Mouse (Mus musculus) MEL (cell line): ENCODE data around the gene Zfp3. TPM values are rescaled to one million over a fixed set of nuclear protein-coding genes. Genes with fewer than 3 reads are reported as not detected.
A peak's percentile ranks its signal among the peaks of the same experiment; 100 is the strongest.

Experiments
- DNase-seq: peaks from one replicate; pipeline ENCODE4 v3.0.0; 2011; ENCODE audit warnings: low read depth, low spot score
- H3K27ac ChIP-seq: 2 replicates; pipeline ENCODE4 v1.5.1; 2012; ENCODE audit warnings: low read depth, mild to moderate bottlenecking, control low read depth, low read length, moderate library complexity; ENCODE audit not compliant: control insufficient read depth
- H3K27me3 ChIP-seq, 2 experiments: fragments of 150-350 bp in 1 of 2; sonication (generic) in 1 of 2; 2 replicates each; pipeline ENCODE4 v1.6.1; 2012; ENCODE audit warnings: low read length in 2 of 2, mild to moderate bottlenecking in 2 of 2, improper control_type of control experiment in 1 of 2, moderate library complexity in 1 of 2; ENCODE audit not compliant: insufficient read depth in 2 of 2, control insufficient read depth in 1 of 2
- H3K36me3 ChIP-seq, 2 experiments: 2 replicates each; pipeline ENCODE4 v1.6.1; 2012 to 2014; ENCODE audit warnings: low read length in 2 of 2, improper control_type of control experiment in 1 of 2, inconsistent platforms in 1 of 2, mild to moderate bottlenecking in 1 of 2; ENCODE audit not compliant: insufficient read depth in 2 of 2, control insufficient read depth in 1 of 2
- H3K4me1 ChIP-seq, 2 experiments: fragments of 150-350 bp in 1 of 2; sonication (generic) in 1 of 2; 2 replicates each; pipeline ENCODE4 v1.6.1; 2012; ENCODE audit warnings: low read length in 2 of 2, improper control_type of control experiment in 1 of 2, mild to moderate bottlenecking in 1 of 2; ENCODE audit not compliant: insufficient read depth in 2 of 2, control insufficient read depth in 1 of 2
- H3K4me3 ChIP-seq, 2 experiments: fragments of 150-350 bp in 1 of 2; sonication (generic) in 1 of 2; 2 replicates each; pipeline ENCODE4 v1.5.1; 2012; ENCODE audit warnings: low read depth in 2 of 2, low read length in 2 of 2, mild to moderate bottlenecking in 2 of 2, moderate library complexity in 2 of 2, control low read depth in 1 of 2, improper control_type of control experiment in 1 of 2; ENCODE audit not compliant: control insufficient read depth in 1 of 2, insufficient read depth in 1 of 2
- H3K79me2 ChIP-seq: 2 replicates; pipeline ENCODE4 v1.6.1; 2012; ENCODE audit warnings: mild to moderate bottlenecking, low read length, moderate library complexity; ENCODE audit not compliant: control insufficient read depth, poor library complexity, insufficient read depth
- H3K9ac ChIP-seq: 2 replicates; pipeline ENCODE4 v1.6.1; 2012; ENCODE audit warnings: low read depth, mild to moderate bottlenecking, control low read depth, low read length, moderate library complexity; ENCODE audit not compliant: control insufficient read depth, poor library complexity, severe bottlenecking
- H3K9me3 ChIP-seq: fragments of 150-350 bp; sonication (generic); replicated peaks from 2 replicates; pipeline ENCODE4 v1.6.1; 2012; ENCODE audit warnings: mild to moderate bottlenecking, low read length, improper control_type of control experiment, moderate library complexity; ENCODE audit not compliant: insufficient read depth
- CHD1 ChIP-seq: IDR thresholded peaks from 2 replicates; pipeline ENCODE4 v1.6.1; 2012; ENCODE audit warnings: low read depth, mild to moderate bottlenecking, inconsistent platforms, low read length, improper control_type of control experiment
- CHD2 ChIP-seq: IDR thresholded peaks from 2 replicates; pipeline ENCODE4 v1.6.1; 2011; ENCODE audit warnings: low read length, improper control_type of control experiment
- CTCF ChIP-seq, 3 experiments: IDR thresholded peaks in 2 of 3; conservative IDR thresholded peaks in 1 of 3; 2 replicates each; pipeline ENCODE4 v1.5.1; 2011 to 2012; ENCODE audit warnings: low read length in 3 of 3, low read depth in 2 of 3, mild to moderate bottlenecking in 2 of 3, improper control_type of control experiment in 1 of 3, inconsistent platforms in 1 of 3, mixed read lengths in 1 of 3, moderate library complexity in 1 of 3; ENCODE audit not compliant: control insufficient read depth in 1 of 3, insufficient read depth in 1 of 3, poor library complexity in 1 of 3, severe bottlenecking in 1 of 3
- ELF1 ChIP-seq: IDR thresholded peaks from 2 replicates; pipeline ENCODE4 v1.6.1; 2014; ENCODE audit warnings: low read depth, mild to moderate bottlenecking, inconsistent platforms, low read length, improper control_type of control experiment, moderate library complexity
- EP300 ChIP-seq, 2 experiments: IDR thresholded peaks; 2 replicates each; pipeline ENCODE4 v1.6.1; 2011; ENCODE audit warnings: improper control_type of control experiment in 2 of 2, low read length in 2 of 2, low read depth in 1 of 2, mild to moderate bottlenecking in 1 of 2
- ETS1 ChIP-seq: IDR thresholded peaks from 2 replicates; pipeline ENCODE4 v1.6.1; 2012; ENCODE audit warnings: low read depth, mild to moderate bottlenecking, inconsistent platforms, low read length, improper control_type of control experiment, moderate library complexity
- GABPA ChIP-seq: IDR thresholded peaks from 2 replicates; pipeline ENCODE4 v1.6.1; 2012; ENCODE audit warnings: low read depth, mild to moderate bottlenecking, inconsistent platforms, low read length, improper control_type of control experiment, moderate library complexity
- HCFC1 ChIP-seq: IDR thresholded peaks from 2 replicates; pipeline ENCODE4 v1.6.1; 2012; ENCODE audit warnings: low read depth, mild to moderate bottlenecking, inconsistent platforms, low read length, improper control_type of control experiment, moderate library complexity
- KAT2A ChIP-seq: conservative IDR thresholded peaks from 2 replicates; pipeline ENCODE4 v1.6.1; 2012; ENCODE audit warnings: low read depth, low read length, improper control_type of control experiment, inconsistent platforms
- MAX ChIP-seq: IDR thresholded peaks from 2 replicates; pipeline ENCODE4 v1.6.1; 2011; ENCODE audit warnings: low read length, improper control_type of control experiment
- MEF2A ChIP-seq: IDR thresholded peaks from 2 replicates; pipeline ENCODE4 v1.6.1; 2014; ENCODE audit warnings: low read depth, mild to moderate bottlenecking, inconsistent platforms, low read length, improper control_type of control experiment; ENCODE audit not compliant: poor library complexity, insufficient replicate concordance, severe bottlenecking; ENCODE audit errors: extremely low read depth
- MXI1 ChIP-seq: IDR thresholded peaks from 2 replicates; pipeline ENCODE4 v1.6.1; 2011; ENCODE audit warnings: mild to moderate bottlenecking, low read depth, low read length, improper control_type of control experiment
- NELFE ChIP-seq: IDR thresholded peaks from 2 replicates; pipeline ENCODE4 v1.6.1; 2011; ENCODE audit warnings: low read depth, low read length, improper control_type of control experiment
- POLR2A ChIP-seq, 2 experiments: IDR thresholded peaks; 2 replicates each; pipeline ENCODE4 v1.6.1; 2011 to 2012; ENCODE audit warnings: low read length in 2 of 2, mild to moderate bottlenecking in 2 of 2, control low read depth in 1 of 2, improper control_type of control experiment in 1 of 2, low read depth in 1 of 2, moderate library complexity in 1 of 2; ENCODE audit not compliant: control insufficient read depth in 1 of 2, insufficient read depth in 1 of 2, poor library complexity in 1 of 2
- POLR2AphosphoS2 ChIP-seq: IDR thresholded peaks from 2 replicates; pipeline ENCODE4 v1.6.1; 2011; ENCODE audit warnings: low read length, improper control_type of control experiment
- SIN3A ChIP-seq: IDR thresholded peaks from 2 replicates; pipeline ENCODE4 v1.6.1; 2012; ENCODE audit warnings: low read length, improper control_type of control experiment, inconsistent platforms
- TBP ChIP-seq: IDR thresholded peaks from 2 replicates; pipeline ENCODE4 v1.8.0; 2011; ENCODE audit warnings: low read depth, low read length, improper control_type of control experiment
- TCF12 ChIP-seq: IDR thresholded peaks from 2 replicates; pipeline ENCODE4 v1.6.1; 2014; ENCODE audit warnings: low read depth, mild to moderate bottlenecking, inconsistent platforms, low read length, improper control_type of control experiment, moderate library complexity
- UBTF ChIP-seq: IDR thresholded peaks from 2 replicates; pipeline ENCODE4 v1.6.1; 2012; ENCODE audit warnings: low read depth, mild to moderate bottlenecking, inconsistent platforms, low read length, improper control_type of control experiment, moderate library complexity, borderline replicate concordance; ENCODE audit not compliant: insufficient read depth
- USF1 ChIP-seq: IDR thresholded peaks from 2 replicates; pipeline ENCODE4 v1.6.1; 2014; ENCODE audit warnings: low read depth, mild to moderate bottlenecking, inconsistent platforms, low read length, improper control_type of control experiment, moderate library complexity
- ZC3H11A ChIP-seq: IDR thresholded peaks from 2 replicates; pipeline ENCODE4 v1.6.1; 2012; ENCODE audit warnings: low read depth, mild to moderate bottlenecking, inconsistent platforms, low read length, improper control_type of control experiment
- ZNF384 ChIP-seq: IDR thresholded peaks from 2 replicates; pipeline ENCODE4 v1.6.1; 2012; ENCODE audit warnings: low read depth, mild to moderate bottlenecking, inconsistent platforms, low read length, improper control_type of control experiment
- polyA plus RNA-seq, 2 experiments: library from polyadenylated mRNA; stranded (reverse) in 1 of 2; unstranded in 1 of 2; fragments of >175 nt in 1 of 2; fragments of >200 nt in 1 of 2; gene quantifications; 2 replicates each; pipeline versions ENCODE4 v1.2.1 to v1.2.4; 2012; ENCODE audit warnings: low replicate concordance in 2 of 2, low read depth in 1 of 2; ENCODE audit not compliant: insufficient read length in 2 of 2, insufficient read depth in 1 of 2, missing spikeins in 1 of 2
- total RNA-seq: library from RNA; depleted of rRNA; stranded (reverse); fragments of 300-350 nt; gene quantifications from 2 replicates; pipeline ENCODE4 v1.2.3, GENCODE M21; 2012; rRNA removed

Zfp3 gene
- total RNA-seq: 1.5 TPM in 2 replicates
- 1 to 10 TPM in 1 of 2 experiments, not detected in 1; 1.9 TPM for polyA plus RNA-seq

- H3K9ac ChIP-seq: peak within 1 kb of the TSS; percentile 87
- H3K4me3 ChIP-seq: peak within 1 kb of the TSS; percentile 75 to 87
- no peaks in the 10 kb centered on the region for H3K9me3 ChIP-seq
- peaks cover 7 to 18% of the 10 kb centered on the region in 2 experiments for H3K4me1 ChIP-seq
- H3K36me3 ChIP-seq: peaks cover 0 to 11% of the 10 kb centered on the region in 2 experiments; a peak in 2 of 4 replicates
- peaks cover 6% of the 10 kb centered on the region; the same call in 1 of the 2 replicates for H3K79me2 ChIP-seq
- DNase-seq: peak; percentile 88
- peak within 1 kb of the TSS; percentile 69 for H3K27ac ChIP-seq
- peaks cover 0 to 2% of the 10 kb centered on the region in 2 experiments; a peak in 3 of 4 replicates for H3K27me3 ChIP-seq
- 0 out of 2 replicates have a peak, but pooled peaks have one; percentile 4 for TF ChIP-seq TCF12
- peak; percentile 12; the same call in 1 of the 2 replicates for TF ChIP-seq MXI1
- TF ChIP-seq GABPA: no peak; the same call in 1 of the 2 replicates
- no peak for TF ChIP-seq POLR2AphosphoS2
- TF ChIP-seq NELFE: peak; percentile 41; the same call in 1 of the 2 replicates
- TF ChIP-seq POLR2A (IDR thresholded peaks at IDR 0.05; ENCODE audit: control insufficient read depth in 1 of 2, insufficient read depth in 1 of 2, low read depth in 1 of 2, low read length in 2 of 2, poor library complexity in 1 of 2): peak; percentile 67; a peak in 3 of 4 replicates
- no peak for TF ChIP-seq ZC3H11A
- peak; percentile 94; the same call in 1 of the 2 replicates for TF ChIP-seq UBTF
- no peak for TF ChIP-seq MEF2A
- TF ChIP-seq EP300 (IDR thresholded peaks at IDR 0.05; ENCODE audit: low read depth in 1 of 2, low read length in 2 of 2): peak in 1 of 2 experiments; percentile 16; a peak in 2 of 4 replicates
- no peak for TF ChIP-seq KAT2A
- peak; percentile 35; the same call in 1 of the 2 replicates for TF ChIP-seq MAX
- TF ChIP-seq CHD2: peak; percentile 9
- no peak for TF ChIP-seq ETS1
- TF ChIP-seq CHD1: no peak
- peak; percentile 76 for TF ChIP-seq HCFC1
- TF ChIP-seq ZNF384: no peak
- TF ChIP-seq ELF1: peak; percentile 83
- no peak; the same call in 1 of the 2 replicates for TF ChIP-seq USF1
- TF ChIP-seq CTCF (IDR thresholded peaks at IDR 0.05 in 2 of 3, conservative IDR thresholded peaks at IDR 0.05 in 1 of 3; ENCODE audit: control insufficient read depth in 1 of 3, insufficient read depth in 1 of 3, low read depth in 2 of 3, low read length in 3 of 3, poor library complexity in 1 of 3, severe bottlenecking in 1 of 3): no peak
- 0 out of 2 replicates have a peak, but pooled peaks have one; percentile 59 for TF ChIP-seq TBP
- peak; percentile 65; the same call in 1 of the 2 replicates for TF ChIP-seq SIN3A
Observed at GRCm38 (mm10) chr11:70763936-70764808, at the start of gene Zfp3. Gene Zfp3 (plus strand): TSS chr11:70764209.
